Mouse (Mus musculus) bone marrow macrophage, adult 2 months (primary cell): Measurements from ENCODE around the gene Cntn2.

ENCODE experiments used
- CTCF ChIP-seq: IDR thresholded peaks from 2 replicates; pipeline ENCODE4 v1.5.1; 2012; ENCODE audit warnings: low read depth, mild to moderate bottlenecking, low read length, moderate library complexity
- POLR2A ChIP-seq: IDR thresholded peaks from 2 replicates; pipeline ENCODE4 v1.6.1; 2012; ENCODE audit warnings: mild to moderate bottlenecking, low read depth, low read length, borderline replicate concordance

DNA sequence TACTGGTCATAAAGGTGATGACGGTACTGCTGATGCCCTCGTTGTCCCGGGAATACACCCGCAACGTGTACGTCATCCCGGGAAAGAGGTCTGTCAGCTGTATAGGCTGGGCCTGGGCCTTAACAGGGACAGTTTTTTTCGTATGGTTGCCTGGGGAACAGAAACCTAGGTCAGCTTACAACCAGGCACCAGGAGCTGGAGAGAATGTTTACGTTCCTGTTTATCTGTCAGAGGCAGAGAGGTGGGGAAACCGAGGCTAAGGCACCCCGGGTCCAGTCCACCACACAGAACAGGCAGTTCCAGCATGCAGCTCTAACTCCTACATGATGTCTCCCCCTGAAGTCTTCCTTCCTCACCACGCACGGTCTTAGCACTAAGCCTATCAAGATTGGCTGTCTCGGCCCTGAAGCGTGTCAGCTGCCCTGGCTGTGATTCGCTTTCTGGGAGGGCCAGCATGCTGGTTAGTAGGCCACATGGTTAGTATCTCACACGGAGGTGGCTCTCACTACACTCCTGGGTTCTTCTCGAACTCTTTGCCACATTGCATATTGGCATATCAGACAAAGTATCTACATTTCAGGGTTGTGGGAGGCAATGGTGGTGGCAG lies 40.0 kb upstream of the Cntn2 start:
- no peak for TF ChIP-seq CTCF
- no peak for TF ChIP-seq POLR2A
